Mouse (Mus musculus) frontal cortex, adult 2 months (tissue): ENCODE data around the gene Noc3l. TPM values are rescaled to one million over a fixed set of nuclear protein-coding genes. Genes with fewer than 3 reads are reported as not detected.

Experiments used
- DNase-seq, 2 experiments: peaks; one replicate each; pipeline ENCODE4 v3.0.0; 2022; ENCODE audit warnings: low spot score in 1 of 2; ENCODE audit errors: extremely low spot score in 1 of 2
- polyA plus RNA-seq: library from polyadenylated mRNA; depleted of rRNA; stranded (reverse); fragments of >200 nt; gene quantifications from 2 replicates; pipeline ENCODE4 v1.2.3, GENCODE M21; 2012; rRNA removed

Gene Noc3l
- polyA plus RNA-seq, 1 experiment = 9.7 TPM

- no peak for DNase-seq
Observed at GRCm38 (mm10) chr19:38758685-38759472, 60.2 kb downstream of the Noc3l start.

GRCm38 (mm10) chr19:38758056-38758455 is 61.0 kb downstream of the Noc3l start:
- DNase-seq = no peak

GRCm38 (mm10) chr19:38757161-38757560 is 61.9 kb downstream of the Noc3l start:
- no peak for DNase-seq

- no peak for DNase-seq
Observed at GRCm38 (mm10) chr19:38750192-38750591, 68.8 kb downstream of the Noc3l start.

GRCm38 (mm10) chr19:38746492-38747014 is 72.5 kb downstream of the Noc3l start:
- DNase-seq = no peak

GRCm38 (mm10) chr19:38745810-38746491 is 73.1 kb downstream of the Noc3l start:
- DNase-seq = no peak

DNA sequence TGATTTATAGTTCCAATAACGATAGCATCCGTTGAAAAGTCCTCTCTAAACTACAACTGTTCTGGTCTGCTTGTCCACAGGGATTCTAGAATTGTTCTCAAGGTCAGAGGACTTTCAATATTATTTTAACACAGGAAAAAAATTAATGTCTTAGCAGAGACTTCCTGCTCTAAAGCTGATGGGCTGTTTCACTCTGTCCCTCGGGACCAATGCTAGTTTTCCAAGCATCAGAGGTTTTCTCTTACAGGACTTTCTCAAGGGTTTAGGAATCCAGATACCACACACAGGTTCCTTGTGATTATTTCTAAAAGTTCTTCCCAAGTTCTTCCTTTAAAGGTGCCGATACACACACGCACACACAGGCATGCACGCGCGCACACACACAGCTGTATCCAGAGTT is 74.5 kb downstream of the Noc3l start:
- no peak for DNase-seq

Other genes starting within 250 kb of the Noc3l start
- gene Tbc1d12, start 17.3 kb upstream of the Noc3l start, polyA plus RNA-seq = 8.4 and 9.1 TPM in 2 replicates
- gene Hells, start 111.7 kb upstream of the Noc3l start, polyA plus RNA-seq = 2.2 and 2.8 TPM in 2 replicates
- gene Cyp2c55, start 187.8 kb upstream of the Noc3l start, polyA plus RNA-seq = 0.08 TPM in 1 of 2 replicates, not detected in the other
- gene Cyp2c65, start 241.8 kb upstream of the Noc3l start, polyA plus RNA-seq = not detected in 2 replicates